Mouse (Mus musculus) midbrain, embryonic 16.5 days (tissue): Measurements from ENCODE around the gene Mrto4. TPM values are rescaled to one million over a fixed set of nuclear protein-coding genes. Genes with fewer than 3 reads are reported as not detected.

Experiments used
- ATAC-seq: fragments of 200-750 bp; cut with Nextera tagmentation; 2 replicates; pipeline ENCODE4 v1.8.0; 2017; ENCODE audit warnings: moderate TSS enrichment
- H3K27ac ChIP-seq: fragments of 300-500 bp; sonication (generic); 2 replicates; pipeline ENCODE4 v1.5.1; 2014; ENCODE audit warnings: mild to moderate bottlenecking, low read length, mixed read lengths
- H3K27me3 ChIP-seq: fragments of 300-500 bp; sonication (generic); 2 replicates; pipeline ENCODE4 v1.6.1; 2014; ENCODE audit warnings: low read depth, low read length, mixed read lengths; ENCODE audit not compliant: control insufficient read depth, insufficient read depth
- H3K36me3 ChIP-seq: fragments of 300-500 bp; sonication (generic); 2 replicates; pipeline ENCODE4 v1.6.1; 2014; ENCODE audit warnings: mild to moderate bottlenecking, low read length, moderate library complexity, mixed read lengths; ENCODE audit not compliant: control insufficient read depth, insufficient read depth
- H3K4me1 ChIP-seq: fragments of 300-500 bp; sonication (generic); 2 replicates; pipeline ENCODE4 v1.6.1; 2014; ENCODE audit warnings: mild to moderate bottlenecking, low read length, mixed read lengths; ENCODE audit not compliant: control insufficient read depth, insufficient read depth
- H3K4me2 ChIP-seq: fragments of 300-500 bp; sonication (generic); 2 replicates; pipeline ENCODE4 v1.6.1; 2014; ENCODE audit warnings: mild to moderate bottlenecking, low read length, mixed read lengths
- H3K4me3 ChIP-seq: fragments of 300-500 bp; sonication (generic); 2 replicates; pipeline ENCODE4 v1.5.1; 2014; ENCODE audit warnings: low read depth, mild to moderate bottlenecking, low read length, moderate library complexity, mixed read lengths
- H3K9ac ChIP-seq: fragments of 300-500 bp; sonication (generic); 2 replicates; pipeline ENCODE4 v1.6.1; 2014; ENCODE audit warnings: low read depth, low read length, mixed read lengths
- H3K9me3 ChIP-seq: fragments of 300-500 bp; sonication (generic); replicated peaks from 2 replicates; pipeline ENCODE4 v1.6.1; 2014; ENCODE audit warnings: mild to moderate bottlenecking, low read length, mixed read lengths; ENCODE audit not compliant: control insufficient read depth, poor library complexity, severe bottlenecking
- WGBS: fragments of 180-500 bp; shearing (Covaris S2); extraction: QIAGEN DNeasy Blood & Tissue Kit; methylation state at CpG from one replicate; pipeline ENCODE4 v1.1.7; 2014; 5-methylcytosine and 5-hydroxymethylcytosine counted together
- microRNA-seq: library from miRNA; unstranded; fragments of <30 nt; microRNA quantifications from one replicate; pipeline ENCODE4, GENCODE M21; 2017
- polyA plus RNA-seq: library from polyadenylated mRNA; unstranded; fragments of >200 nt; fragmentation: Nextera tagmentation; extraction: Ambion mirVana; gene quantifications from 2 replicates; pipeline ENCODE4 v1.2.1, GENCODE M21; 2015

The Mrto4 gene
- polyA plus RNA-seq, 1 experiment from 2014 or later: 82.1 TPM

DNA sequence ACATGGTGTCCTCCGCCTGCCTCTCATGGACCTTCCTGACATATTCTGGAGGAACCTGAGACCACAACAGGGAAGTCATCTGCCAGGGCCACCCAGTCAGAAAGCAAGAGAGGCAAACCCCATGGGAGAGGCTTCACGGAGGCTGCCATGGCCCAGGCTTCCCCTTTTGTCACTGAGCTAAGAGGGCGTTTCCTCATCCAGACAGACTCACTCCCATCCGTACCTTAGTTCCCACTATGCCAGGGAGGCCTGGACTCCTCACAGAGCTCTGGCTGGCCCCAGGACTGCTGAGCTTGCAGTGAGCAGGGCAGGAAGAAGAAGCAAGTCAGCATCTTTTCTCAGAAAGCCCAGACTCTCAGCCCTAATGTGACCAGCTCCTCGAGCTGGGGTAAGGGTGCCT is 44.5 kb downstream of the Mrto4 start:
- 80% methylated on average over 5 of the region's 5 CpGs for WGBS
- H3K27ac ChIP-seq: no peak overlapping the region
- H3K27me3 ChIP-seq: no peaks in the 10 kb centered on the region
- peaks cover 5% of the 10 kb centered on the region for H3K36me3 ChIP-seq
- ATAC-seq: no peak
- peaks cover 18% of the 10 kb centered on the region for H3K4me1 ChIP-seq
- no peak overlapping the region for H3K4me3 ChIP-seq
- H3K4me2 ChIP-seq: no peak overlapping the region
- H3K9ac ChIP-seq: no peak overlapping the region
- H3K9me3 ChIP-seq: no peaks in the 10 kb centered on the region

GRCm38 (mm10) chr4:139305521-139305920 is 46.9 kb downstream of the Mrto4 start:
- Histone ChIP-seq H3K27me3 (no peaks in the 10 kb centered on the region), H3K27ac (no peak overlapping the region), H3K4me2 (no peak overlapping the region), H3K9me3 (no peaks in the 10 kb centered on the region), H3K4me1 (peaks cover 9% of the 10 kb centered on the region), H3K36me3 (peaks cover 18% of the 10 kb centered on the region), H3K4me3 (no peak overlapping the region), H3K9ac (no peak overlapping the region)
- WGBS: 93% methylated on average over 3 of the region's 3 CpGs
- ATAC-seq: no peak

GRCm38 (mm10) chr4:139302241-139302640 is 50.1 kb downstream of the Mrto4 start:
- no peak overlapping the region for H3K27ac ChIP-seq
- H3K9me3 ChIP-seq: no peaks in the 10 kb centered on the region
- peaks cover 20% of the 10 kb centered on the region for H3K36me3 ChIP-seq
- no peaks in the 10 kb centered on the region for H3K4me1 ChIP-seq
- no peak overlapping the region for H3K4me2 ChIP-seq
- no peaks in the 10 kb centered on the region for H3K27me3 ChIP-seq
- no peak for ATAC-seq
- WGBS: 66% methylated on average over 5 of the region's 5 CpGs
- no peak overlapping the region for H3K9ac ChIP-seq
- no peak overlapping the region for H3K4me3 ChIP-seq

- Histone ChIP-seq H3K9me3 (no peaks in the 10 kb centered on the region), H3K4me3 (no peak overlapping the region), H3K9ac (no peak overlapping the region), H3K27me3 (no peaks in the 10 kb centered on the region), H3K36me3 (peaks cover 20% of the 10 kb centered on the region), H3K27ac (no peak overlapping the region), H3K4me2 (no peak overlapping the region), H3K4me1 (no peaks in the 10 kb centered on the region)
- ATAC-seq: no peak
- 94% methylated on average over 8 of the region's 8 CpGs for WGBS
Measured at GRCm38 (mm10) chr4:139301780-139302179, 50.6 kb downstream of the Mrto4 start.

DNA sequence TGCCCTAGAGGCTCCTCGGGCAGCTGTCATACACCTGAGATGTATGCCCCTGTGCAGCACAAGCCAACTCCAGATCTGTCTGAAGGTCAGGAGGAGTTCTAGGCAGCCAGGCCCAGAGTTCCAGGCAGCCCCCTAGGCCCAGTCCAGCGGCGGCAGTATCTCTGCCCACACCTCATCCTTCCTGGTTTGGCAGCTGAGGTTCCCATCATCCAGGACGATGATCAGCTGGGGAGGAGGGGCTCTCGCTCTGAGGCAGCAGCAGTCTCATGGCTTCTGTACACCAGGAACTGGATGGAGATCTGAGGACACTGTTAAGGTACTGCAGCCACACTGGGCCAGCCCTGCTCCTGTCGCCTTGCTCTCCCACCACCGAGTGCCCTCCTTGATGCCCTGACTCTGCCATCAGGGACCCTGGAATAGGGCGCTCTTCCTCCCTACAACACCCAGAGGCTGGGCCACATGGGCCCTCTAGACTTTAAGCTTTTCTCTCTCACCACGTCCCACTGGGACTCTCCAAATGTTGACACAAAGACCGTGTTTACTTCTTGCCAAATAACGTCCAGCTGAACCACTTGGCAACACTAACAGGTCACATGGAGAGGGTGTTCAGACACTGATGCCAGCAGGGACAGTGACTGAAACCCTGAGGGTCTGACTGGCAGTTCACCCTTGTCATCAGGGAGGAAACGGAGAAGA is 53.6 kb downstream of the Mrto4 start:
- Histone ChIP-seq H3K4me3 (no peak overlapping the region), H3K36me3 (peaks cover 15% of the 10 kb centered on the region; the same call in 1 of the 2 replicates), H3K27ac (no peak overlapping the region), H3K4me2 (no peak overlapping the region), H3K27me3 (no peaks in the 10 kb centered on the region), H3K4me1 (no peaks in the 10 kb centered on the region), H3K9me3 (no peaks in the 10 kb centered on the region), H3K9ac (no peak overlapping the region)
- WGBS: 86% methylated on average over 12 of the region's 12 CpGs
- no peak for ATAC-seq

GRCm38 (mm10) chr4:139297566-139297965 is 54.8 kb downstream of the Mrto4 start:
- ATAC-seq: no peak
- Histone ChIP-seq H3K27ac (no peak overlapping the region), H3K36me3 (peaks cover 15% of the 10 kb centered on the region; the same call in 1 of the 2 replicates), H3K4me3 (no peak overlapping the region), H3K27me3 (no peaks in the 10 kb centered on the region), H3K4me1 (no peaks in the 10 kb centered on the region), H3K9me3 (no peaks in the 10 kb centered on the region), H3K9ac (no peak overlapping the region), H3K4me2 (no peak overlapping the region)
- 91% methylated on average over 4 of the region's 4 CpGs for WGBS

Small RNA genes within 50 kb of the gene (microRNA-seq; reads per million reads assigned to microRNA genes)
- 1.9 reads per million, percentile 5 among the genes with 10 or more reads in this experiment for gene Gm24245
- 0.69 reads per million for gene Gm25732

Other genes starting within 250 kb of the Mrto4 start
- gene Minos1, start 221.5 kb downstream of the Mrto4 start, polyA plus RNA-seq: 337 and 343 TPM in 2 replicates
- gene Capzb, start 159.7 kb downstream of the Mrto4 start, polyA plus RNA-seq: 316 and 331 TPM in 2 replicates
- 14.4 and 15.1 TPM in 2 replicates for gene Pqlc2, start 41.9 kb downstream of the Mrto4 start, polyA plus RNA-seq
- 58.7 and 66.6 TPM in 2 replicates for gene Akr7a5, start 41.8 kb downstream of the Mrto4 start, polyA plus RNA-seq
- 47.7 and 49.4 TPM in 2 replicates for gene Emc1, start within 50 bp of the Mrto4 start, polyA plus RNA-seq
- gene Ubr4, start within 50 bp of the Mrto4 start, polyA plus RNA-seq: 78.6 and 86.2 TPM in 2 replicates
- 3.5 and 3.8 TPM in 2 replicates for gene Iffo2, start 178.0 kb upstream of the Mrto4 start, polyA plus RNA-seq